Mouse (Mus musculus) CH12.LX (cell line): ENCODE results near the gene Slc29a3. TPM values are rescaled to one million over a fixed set of nuclear protein-coding genes. Genes with fewer than 3 reads are reported as not detected.

Experiments used
- DNase-seq: peaks from one replicate; pipeline ENCODE4 v3.0.0-alpha.2; 2013; ENCODE audit errors: extremely low read depth
- H3K27ac ChIP-seq: 2 replicates; pipeline ENCODE4 v1.5.1; 2012; ENCODE audit warnings: low read depth, mild to moderate bottlenecking, control low read depth, moderate library complexity; ENCODE audit not compliant: insufficient read depth
- H3K27me3 ChIP-seq: replicated peaks from 2 replicates; pipeline ENCODE3; 2012; ENCODE audit warnings: inconsistent platforms
- H3K36me3 ChIP-seq, 2 experiments: replicated peaks in 1 of 2; 2 replicates each; pipeline versions ENCODE3 to v1.6.1; 2012; ENCODE audit warnings: inconsistent platforms in 1 of 2, low read length in 1 of 2, mild to moderate bottlenecking in 1 of 2, mixed read lengths in 1 of 2, moderate library complexity in 1 of 2; ENCODE audit not compliant: control insufficient read depth in 1 of 2, insufficient read depth in 1 of 2
- H3K4me1 ChIP-seq, 2 experiments: 2 replicates each; pipeline ENCODE4 v1.6.1; 2012; ENCODE audit warnings: inconsistent platforms in 1 of 2, moderate library complexity in 1 of 2; ENCODE audit not compliant: insufficient read depth in 2 of 2, control insufficient read depth in 1 of 2
- H3K4me2 ChIP-seq: 2 replicates; pipeline ENCODE4 v1.6.1; 2012; ENCODE audit warnings: low read depth, mild to moderate bottlenecking, control low read depth; ENCODE audit not compliant: poor library complexity, insufficient read depth, severe bottlenecking
- H3K4me3 ChIP-seq, 3 experiments: fragments of 150-350 bp in 1 of 3; sonication (generic) in 1 of 3; replicated peaks in 1 of 3; 2 replicates each; pipeline versions ENCODE3 to v1.5.1; 2011 to 2012; ENCODE audit warnings: low read depth in 2 of 3, low read length in 2 of 3, mild to moderate bottlenecking in 2 of 3, moderate library complexity in 2 of 3, control low read depth in 1 of 3, improper control_type of control experiment in 1 of 3, inconsistent platforms in 1 of 3, mixed read lengths in 1 of 3; ENCODE audit not compliant: poor library complexity in 1 of 3
- H3K79me2 ChIP-seq: replicated peaks from 2 replicates; pipeline ENCODE4 v1.6.1; 2012; ENCODE audit warnings: mild to moderate bottlenecking, moderate library complexity; ENCODE audit not compliant: control insufficient read depth, poor library complexity, insufficient read depth, severe bottlenecking; ENCODE audit errors: extremely low read depth
- H3K9ac ChIP-seq: 2 replicates; pipeline ENCODE4 v1.6.1; 2012; ENCODE audit warnings: low read depth, mild to moderate bottlenecking, control low read depth, moderate library complexity; ENCODE audit not compliant: insufficient read depth
- H3K9me3 ChIP-seq: replicated peaks from 2 replicates; pipeline ENCODE3; 2012; ENCODE audit warnings: low read length, inconsistent platforms, mixed read lengths
- BHLHE40 ChIP-seq: IDR thresholded peaks from 2 replicates; pipeline ENCODE4 v1.6.1; 2011; ENCODE audit warnings: mild to moderate bottlenecking, low read depth, low read length, improper control_type of control experiment
- CHD2 ChIP-seq: IDR thresholded peaks from 2 replicates; pipeline ENCODE4 v1.6.1; 2011; ENCODE audit warnings: low read length, improper control_type of control experiment
- CTCF ChIP-seq, 2 experiments: IDR thresholded peaks in 1 of 2; conservative IDR thresholded peaks in 1 of 2; 2 replicates each; pipeline ENCODE4 v1.5.1; 2011 to 2012; ENCODE audit warnings: low read depth in 2 of 2, low read length in 2 of 2, improper control_type of control experiment in 1 of 2, inconsistent platforms in 1 of 2, mild to moderate bottlenecking in 1 of 2, moderate library complexity in 1 of 2
- E2F4 ChIP-seq: IDR thresholded peaks from 2 replicates; pipeline ENCODE4 v1.6.1; 2011; ENCODE audit warnings: low read depth, low read length, improper control_type of control experiment; ENCODE audit not compliant: insufficient replicate concordance
- ELF1 ChIP-seq: IDR thresholded peaks from 2 replicates; pipeline ENCODE4 v1.6.1; 2014; ENCODE audit warnings: low read depth, mild to moderate bottlenecking, inconsistent platforms, low read length, improper control_type of control experiment
- EP300 ChIP-seq: IDR thresholded peaks from 2 replicates; pipeline ENCODE4 v1.6.1; 2011; ENCODE audit warnings: low read length, improper control_type of control experiment
- ETS1 ChIP-seq: conservative IDR thresholded peaks from 2 replicates; pipeline ENCODE4 v1.6.1; 2012; ENCODE audit warnings: low read depth, mild to moderate bottlenecking, inconsistent platforms, low read length, improper control_type of control experiment, moderate library complexity
- GABPA ChIP-seq: IDR thresholded peaks from 2 replicates; pipeline ENCODE4 v1.6.1; 2012; ENCODE audit warnings: low read depth, low read length, improper control_type of control experiment, inconsistent platforms; ENCODE audit not compliant: insufficient replicate concordance
- HCFC1 ChIP-seq: IDR thresholded peaks from 2 replicates; pipeline ENCODE4 v1.6.1; 2012; ENCODE audit warnings: low read depth, mild to moderate bottlenecking, inconsistent platforms, low read length, improper control_type of control experiment
- IRF4 ChIP-seq: IDR thresholded peaks from 2 replicates; pipeline ENCODE4 v1.6.1; 2014; ENCODE audit warnings: low read depth, mild to moderate bottlenecking, inconsistent platforms, low read length, improper control_type of control experiment
- JUN ChIP-seq: IDR thresholded peaks from 2 replicates; pipeline ENCODE4 v1.6.1; 2011; ENCODE audit warnings: low read depth, mild to moderate bottlenecking, low read length, improper control_type of control experiment, moderate library complexity; ENCODE audit not compliant: insufficient read depth
- JUND ChIP-seq: conservative IDR thresholded peaks from 2 replicates; pipeline ENCODE4 v1.6.1; 2011; ENCODE audit warnings: low read depth, low read length, improper control_type of control experiment
- KAT2A ChIP-seq: IDR thresholded peaks from 2 replicates; pipeline ENCODE4 v1.6.1; 2012; ENCODE audit warnings: low read length, improper control_type of control experiment, inconsistent platforms; ENCODE audit not compliant: insufficient replicate concordance
- MAFK ChIP-seq: IDR thresholded peaks from 2 replicates; pipeline ENCODE4 v1.6.1; 2011; ENCODE audit warnings: low read length, improper control_type of control experiment; ENCODE audit not compliant: insufficient replicate concordance
- MAX ChIP-seq: IDR thresholded peaks from 2 replicates; pipeline ENCODE4 v1.6.1; 2011; ENCODE audit warnings: low read length, improper control_type of control experiment
- MAZ ChIP-seq: IDR thresholded peaks from 2 replicates; pipeline ENCODE4 v1.6.1; 2012; ENCODE audit warnings: low read depth, mild to moderate bottlenecking, inconsistent platforms, low read length, improper control_type of control experiment, moderate library complexity
- MEF2A ChIP-seq: IDR thresholded peaks from 2 replicates; pipeline ENCODE4 v1.6.1; 2014; ENCODE audit warnings: low read depth, mild to moderate bottlenecking, inconsistent platforms, low read length, improper control_type of control experiment, borderline replicate concordance
- MXI1 ChIP-seq: IDR thresholded peaks from 2 replicates; pipeline ENCODE4 v1.6.1; 2011; ENCODE audit warnings: mild to moderate bottlenecking, low read depth, low read length, improper control_type of control experiment
- MYC ChIP-seq: IDR thresholded peaks from 2 replicates; pipeline ENCODE4 v1.6.1; 2011; ENCODE audit warnings: low read depth, mild to moderate bottlenecking, improper control_type of control experiment, low read length
- NRF1 ChIP-seq: IDR thresholded peaks from 2 replicates; pipeline ENCODE4 v1.6.1; 2014; ENCODE audit warnings: low read depth, mild to moderate bottlenecking, inconsistent platforms, low read length, improper control_type of control experiment, moderate library complexity
- SIN3A ChIP-seq: IDR thresholded peaks from 2 replicates; pipeline ENCODE4 v1.6.1; 2012; ENCODE audit warnings: low read length, improper control_type of control experiment, inconsistent platforms
- SMC3 ChIP-seq: IDR thresholded peaks from 2 replicates; pipeline ENCODE4 v1.6.1; 2011; ENCODE audit warnings: low read depth, low read length, improper control_type of control experiment
- TBP ChIP-seq: conservative IDR thresholded peaks from 2 replicates; pipeline ENCODE4 v1.6.1; 2011; ENCODE audit warnings: low read depth, low read length, improper control_type of control experiment
- UBTF ChIP-seq: IDR thresholded peaks from 2 replicates; pipeline ENCODE4 v1.6.1; 2012; ENCODE audit warnings: low read depth, mild to moderate bottlenecking, inconsistent platforms, low read length, improper control_type of control experiment, moderate library complexity
- USF1 ChIP-seq: IDR thresholded peaks from 2 replicates; pipeline ENCODE4 v1.6.1; 2014; ENCODE audit warnings: low read depth, mild to moderate bottlenecking, inconsistent platforms, low read length, improper control_type of control experiment
- USF2 ChIP-seq: conservative IDR thresholded peaks from 2 replicates; pipeline ENCODE4 v1.6.1; 2011; ENCODE audit warnings: low read depth, low read length, improper control_type of control experiment
- ZC3H11A ChIP-seq: IDR thresholded peaks from 2 replicates; pipeline ENCODE4 v1.6.1; 2012; ENCODE audit warnings: low read depth, mild to moderate bottlenecking, inconsistent platforms, low read length, improper control_type of control experiment
- ZMIZ1 ChIP-seq: IDR thresholded peaks from 2 replicates; pipeline ENCODE4 v1.6.1; 2012; ENCODE audit warnings: low read depth, mild to moderate bottlenecking, inconsistent platforms, low read length, improper control_type of control experiment
- ZNF384 ChIP-seq: IDR thresholded peaks from 2 replicates; pipeline ENCODE4 v1.6.1; 2012; ENCODE audit warnings: low read depth, low read length, improper control_type of control experiment, inconsistent platforms
- dilution Hi-C: fragments of 300-500 bp; cut with MboI; formaldehyde crosslinking; loops from 2 replicates; pipeline ENCODE4 v1.14.3; 2020; ENCODE audit warnings: low sequenced_read_pairs; ENCODE audit not compliant: extremely low pct_unique_long_range_greater_than_20kb, extremely low pct_ligation_motif_present
- in situ Hi-C: fragments of 300-500 bp; cut with MboI; formaldehyde crosslinking; loops from 3 replicates; pipeline ENCODE4 v1.14.3; 2019; ENCODE audit warnings: low sequenced_read_pairs, low pct_ligation_motif_present, low pct_unique_long_range_greater_than_20kb, mixed read lengths
- polyA plus RNA-seq: library from polyadenylated mRNA; unstranded; fragments of >175 nt; gene quantifications from 2 replicates; pipeline ENCODE4 v1.2.1, GENCODE M21; 2012; ENCODE audit warnings: low read depth; ENCODE audit not compliant: insufficient read length
- total RNA-seq, 2 experiments: library from RNA; depleted of rRNA; stranded (reverse); fragments of 300-350 nt in 1 of 2; fragments of >200 nt in 1 of 2; gene quantifications; 2 replicates each; pipeline ENCODE4 v1.2.3; 2012 to 2014

Gene Slc29a3
- total and polyA plus RNA-seq, 3 experiments: 4.1 to 19.1 (median 5.9) TPM

- H3K27me3 ChIP-seq: peaks cover 96% of the 10 kb centered on the region
- no peaks in the 10 kb centered on the region for H3K9me3 ChIP-seq
- no peak for DNase-seq
Measured at GRCm38 (mm10) chr10:60797682-60798422, 45.3 kb upstream of the Slc29a3 start.

GRCm38 (mm10) chr10:60796474-60796873 is 43.9 kb upstream of the Slc29a3 start:
- no peaks in the 10 kb centered on the region for H3K36me3 ChIP-seq
- dilution Hi-C loops: no loop called here
- H3K4me1 ChIP-seq: peaks cover 4 to 15% of the 10 kb centered on the region in 2 experiments
- no peak for DNase-seq
- no peak for TF ChIP-seq MAFK
- TF ChIP-seq MEF2A: no peak
- no peak for TF ChIP-seq CHD2
- no peak for TF ChIP-seq ZNF384
- no peak for TF ChIP-seq BHLHE40
- no peak for TF ChIP-seq E2F4
- no peak for TF ChIP-seq NRF1
- no peak for TF ChIP-seq JUN
- no peak for TF ChIP-seq JUND
- TF ChIP-seq HCFC1: no peak
- no peak for TF ChIP-seq UBTF
- no peak for TF ChIP-seq KAT2A
- no peak for TF ChIP-seq SMC3
- H3K79me2 ChIP-seq: no peaks in the 10 kb centered on the region
- no peak overlapping the region for H3K27ac ChIP-seq
- H3K4me2 ChIP-seq: no peak overlapping the region
- H3K27me3 ChIP-seq: peaks cover 95% of the 10 kb centered on the region
- H3K9me3 ChIP-seq: no peaks in the 10 kb centered on the region
- no peak overlapping the region for H3K9ac ChIP-seq
- no peak overlapping the region for H3K4me3 ChIP-seq
- in situ Hi-C loops: no loop called here

More at GRCm38 (mm10) chr10:60797682-60798422, 45.3 kb upstream of the Slc29a3 start:
- Histone ChIP-seq H3K36me3 (no peaks in the 10 kb centered on the region), H3K4me3 (no peak overlapping the region), H3K4me1 (peaks cover 7 to 22% of the 10 kb centered on the region in 2 experiments), H3K27ac (no peak overlapping the region), H3K9ac (no peak overlapping the region), H3K4me2 (no peak overlapping the region), H3K79me2 (no peaks in the 10 kb centered on the region)
- TF ChIP-seq MAZ (no peak), EP300 (no peak), GABPA (no peak), MEF2A (no peak), USF1 (no peak), MXI1 (no peak), USF2 (no peak), CTCF (conservative IDR thresholded peaks at IDR 0.05 in 1 of 2, IDR thresholded peaks at IDR 0.05 in 1 of 2; ENCODE audit: low read depth in 2 of 2, low read length in 2 of 2) (no peak), UBTF (no peak), ELF1 (no peak), ETS1 (no peak), TBP (no peak), MYC (no peak), ZMIZ1 (no peak), MAX (no peak), SIN3A (no peak), BHLHE40 (no peak), E2F4 (no peak), IRF4 (no peak), ZC3H11A (no peak)
- dilution Hi-C loops (no loop called here), in situ Hi-C loops (no loop called here)
